Mouse (Mus musculus) liver, embryonic 13.5 days (tissue): ENCODE results near the gene Ppp1cc. TPM values are rescaled to one million over a fixed set of nuclear protein-coding genes. Genes with fewer than 3 reads are reported as not detected.

ENCODE experiments used
- ATAC-seq: fragments of 200-750 bp; cut with Nextera tagmentation; 2 replicates; pipeline ENCODE4 v1.8.0; 2017; ENCODE audit warnings: low read depth, mild to moderate bottlenecking, moderate number of reproducible peaks, moderate library complexity
- DNase-seq: peaks from one replicate; pipeline ENCODE4 v3.0.0; 2022
- H3K27ac ChIP-seq: fragments of 300-500 bp; sonication (generic); 2 replicates; pipeline ENCODE4 v1.5.1; 2015; ENCODE audit warnings: moderate library complexity, mild to moderate bottlenecking, inconsistent platforms
- H3K27me3 ChIP-seq: fragments of 300-500 bp; sonication (generic); 2 replicates; pipeline ENCODE4 v1.6.1; 2015; ENCODE audit warnings: mild to moderate bottlenecking, inconsistent platforms
- H3K36me3 ChIP-seq: fragments of 300-500 bp; sonication (generic); 2 replicates; pipeline ENCODE4 v1.6.1; 2015; ENCODE audit warnings: mild to moderate bottlenecking, inconsistent platforms
- H3K4me1 ChIP-seq: fragments of 300-500 bp; sonication (generic); replicated peaks from 2 replicates; pipeline ENCODE4 v1.6.1; 2015; ENCODE audit warnings: inconsistent platforms
- H3K4me2 ChIP-seq: fragments of 300-500 bp; sonication (generic); 2 replicates; pipeline ENCODE4 v1.6.1; 2015; ENCODE audit warnings: inconsistent platforms, mild to moderate bottlenecking, moderate library complexity
- H3K4me3 ChIP-seq: fragments of 300-500 bp; sonication (generic); replicated peaks from 2 replicates; pipeline ENCODE4 v1.5.1; 2015; ENCODE audit warnings: mild to moderate bottlenecking, inconsistent platforms
- H3K9ac ChIP-seq: fragments of 300-500 bp; sonication (generic); 2 replicates; pipeline ENCODE4 v1.6.1; 2015; ENCODE audit warnings: mild to moderate bottlenecking, inconsistent platforms
- H3K9me3 ChIP-seq: fragments of 300-500 bp; sonication (generic); replicated peaks from 2 replicates; pipeline ENCODE4 v1.6.1; 2016; ENCODE audit warnings: inconsistent platforms
- WGBS: fragments of 180-500 bp; shearing (Covaris S2); methylation state at CpG from one replicate; pipeline ENCODE4 v1.1.7; 2015; ENCODE audit not compliant: insufficient replicate concordance; 5-methylcytosine and 5-hydroxymethylcytosine counted together
- polyA plus RNA-seq: library from polyadenylated mRNA; unstranded; fragments of >200 nt; fragmentation: Nextera tagmentation; extraction: Ambion mirVana; gene quantifications from 2 replicates; pipeline ENCODE4 v1.2.1, GENCODE M21; 2015

Ppp1cc gene
- 164 and 177 TPM in 2 replicates for polyA plus RNA-seq

DNA sequence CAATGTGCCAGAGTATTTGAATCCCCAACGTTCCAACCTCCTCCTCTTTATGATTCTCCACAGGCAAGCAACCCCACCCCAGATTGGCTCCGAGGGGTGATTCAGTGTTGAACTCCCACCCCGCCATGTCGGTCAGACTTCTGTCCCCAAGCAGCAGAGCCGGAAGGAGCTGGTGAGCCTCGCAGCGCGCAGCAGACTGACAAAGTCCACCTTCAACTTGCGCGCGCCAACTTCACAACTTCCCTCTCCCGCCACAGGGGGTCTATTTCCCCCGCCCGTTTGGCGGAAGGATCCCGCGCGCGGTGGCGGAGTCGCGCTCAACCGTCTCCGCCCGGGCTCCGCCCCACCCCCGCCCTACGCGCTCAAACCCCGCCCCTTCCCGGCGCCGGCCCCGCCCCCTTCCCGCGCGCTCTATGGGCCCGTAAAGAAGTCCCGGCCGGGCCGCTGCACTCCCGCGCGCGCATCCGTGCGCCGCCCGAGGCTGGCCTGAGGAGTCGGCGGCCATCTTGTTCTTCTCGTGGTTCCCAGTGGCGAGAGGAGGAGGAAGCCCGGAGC lies at the start of gene Ppp1cc:
Gene Ppp1cc, plus strand, starts transcription at position 452 of the 555 bp plus-strand sequence.
- Histone ChIP-seq H3K9ac (peak within 1 kb of the TSS; percentile 97), H3K4me1 (peaks cover 76% of the 10 kb centered on the region), H3K27me3 (no peaks in the 10 kb centered on the region), H3K27ac (peak within 1 kb of the TSS; percentile 86), H3K36me3 (peaks cover 31% of the 10 kb centered on the region), H3K9me3 (no peaks in the 10 kb centered on the region), H3K4me3 (peak within 1 kb of the TSS; percentile 95), H3K4me2 (peak within 1 kb of the TSS; percentile 91)
- peak; percentile 83 for DNase-seq
- ATAC-seq: peak; percentile 91
- 1% methylated on average over 52 of the region's 54 CpGs for WGBS

GRCm38 (mm10) chr5:122109325-122110060 lies 48.6 kb upstream of the Ppp1cc start:
- Histone ChIP-seq H3K4me2 (no peak overlapping the region), H3K27me3 (peaks cover 5% of the 10 kb centered on the region; the same call in 1 of the 2 replicates), H3K9me3 (no peaks in the 10 kb centered on the region), H3K4me1 (peaks cover 5% of the 10 kb centered on the region; the same call in 1 of the 2 replicates), H3K27ac (0 out of 2 replicates have a peak overlapping the region, but pooled peaks have one; percentile 23), H3K9ac (no peak overlapping the region), H3K4me3 (no peak overlapping the region), H3K36me3 (no peaks in the 10 kb centered on the region)
- 38% methylated on average over 16 of the region's 16 CpGs for WGBS
- no peak for DNase-seq
- ATAC-seq: no peak

DNA sequence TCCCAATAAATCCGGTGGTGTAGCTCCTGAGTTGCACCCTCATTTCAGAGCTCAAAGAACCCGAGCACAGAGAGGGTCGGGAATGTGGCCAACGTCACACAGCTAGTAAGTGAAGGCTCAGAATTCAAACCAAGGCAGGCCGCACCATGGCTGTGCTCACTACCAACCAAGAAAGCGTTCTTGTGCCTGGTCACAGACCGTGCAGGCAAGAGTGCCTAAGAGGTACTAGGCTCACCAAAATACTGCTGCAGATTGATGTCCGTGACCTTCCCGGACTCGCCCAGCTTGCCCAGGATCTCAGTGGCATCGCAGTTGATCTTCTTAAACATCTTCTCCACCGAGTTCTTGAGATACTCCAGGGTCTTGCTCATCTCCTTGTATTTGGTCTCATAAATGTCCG lies 47.5 kb upstream of the Ppp1cc start:
- no peak for DNase-seq

GRCm38 (mm10) chr5:122111091-122111932 lies 46.8 kb upstream of the Ppp1cc start:
- Histone ChIP-seq H3K4me3 (no peak overlapping the region), H3K27ac (no peak overlapping the region), H3K9me3 (no peaks in the 10 kb centered on the region), H3K36me3 (no peaks in the 10 kb centered on the region), H3K9ac (no peak overlapping the region), H3K4me2 (peak overlapping the region; percentile 2; the same call in 1 of the 2 replicates), H3K4me1 (peaks cover 5% of the 10 kb centered on the region; the same call in 1 of the 2 replicates), H3K27me3 (peaks cover 5% of the 10 kb centered on the region; the same call in 1 of the 2 replicates)
- WGBS: 60% methylated on average over 26 of the region's 26 CpGs
- DNase-seq (no peak), ATAC-seq (no peak)

More for the DNA sequence above, 47.5 kb upstream of the Ppp1cc start:
- no peak overlapping the region for H3K9ac ChIP-seq
- no peak overlapping the region for H3K4me3 ChIP-seq
- no peak overlapping the region for H3K4me2 ChIP-seq
- WGBS: 75% methylated on average over 13 of the region's 13 CpGs
- H3K27ac ChIP-seq: no peak overlapping the region
- no peaks in the 10 kb centered on the region for H3K36me3 ChIP-seq
- no peak for ATAC-seq
- H3K4me1 ChIP-seq: peaks cover 5% of the 10 kb centered on the region; the same call in 1 of the 2 replicates
- H3K9me3 ChIP-seq: no peaks in the 10 kb centered on the region
- peaks cover 5% of the 10 kb centered on the region; the same call in 1 of the 2 replicates for H3K27me3 ChIP-seq

- no peak for ATAC-seq
- no peaks in the 10 kb centered on the region for H3K36me3 ChIP-seq
- no peak overlapping the region for H3K27ac ChIP-seq
- H3K4me3 ChIP-seq: no peak overlapping the region
- H3K9ac ChIP-seq: no peak overlapping the region
- H3K27me3 ChIP-seq: peaks cover 5% of the 10 kb centered on the region; the same call in 1 of the 2 replicates
- no peak for DNase-seq
- H3K4me1 ChIP-seq: peaks cover 5% of the 10 kb centered on the region; the same call in 1 of the 2 replicates
- no peaks in the 10 kb centered on the region for H3K9me3 ChIP-seq
- H3K4me2 ChIP-seq: no peak overlapping the region
- WGBS: 42% methylated on average over 4 of the region's 4 CpGs
Observed at GRCm38 (mm10) chr5:122111933-122112248, 46.2 kb upstream of the Ppp1cc start.

GRCm38 (mm10) chr5:122113450-122113849 lies 44.6 kb upstream of the Ppp1cc start:
- peaks cover 5% of the 10 kb centered on the region; the same call in 1 of the 2 replicates for H3K27me3 ChIP-seq
- ATAC-seq: no peak
- H3K4me2 ChIP-seq: no peak overlapping the region
- H3K4me1 ChIP-seq: 0 out of 2 replicates have a peak, but pooled peaks cover 5% of the 10 kb centered on the region
- H3K9ac ChIP-seq: no peak overlapping the region
- H3K36me3 ChIP-seq: no peaks in the 10 kb centered on the region
- H3K27ac ChIP-seq: no peak overlapping the region
- H3K9me3 ChIP-seq: no peaks in the 10 kb centered on the region
- WGBS: 53% methylated on average over 7 of the region's 7 CpGs
- no peak overlapping the region for H3K4me3 ChIP-seq
- DNase-seq: no peak

GRCm38 (mm10) chr5:122114176-122114575 lies 43.9 kb upstream of the Ppp1cc start:
- H3K4me3 ChIP-seq: no peak overlapping the region
- H3K9ac ChIP-seq: no peak overlapping the region
- peaks cover 5% of the 10 kb centered on the region; the same call in 1 of the 2 replicates for H3K27me3 ChIP-seq
- H3K4me2 ChIP-seq: no peak overlapping the region
- ATAC-seq: no peak
- H3K27ac ChIP-seq: no peak overlapping the region
- 0 out of 2 replicates have a peak, but pooled peaks cover 2% of the 10 kb centered on the region for H3K4me1 ChIP-seq
- WGBS: 3% methylated on average over 2 of the region's 2 CpGs
- H3K36me3 ChIP-seq: no peaks in the 10 kb centered on the region
- DNase-seq: peak; percentile 39
- no peaks in the 10 kb centered on the region for H3K9me3 ChIP-seq

DNA sequence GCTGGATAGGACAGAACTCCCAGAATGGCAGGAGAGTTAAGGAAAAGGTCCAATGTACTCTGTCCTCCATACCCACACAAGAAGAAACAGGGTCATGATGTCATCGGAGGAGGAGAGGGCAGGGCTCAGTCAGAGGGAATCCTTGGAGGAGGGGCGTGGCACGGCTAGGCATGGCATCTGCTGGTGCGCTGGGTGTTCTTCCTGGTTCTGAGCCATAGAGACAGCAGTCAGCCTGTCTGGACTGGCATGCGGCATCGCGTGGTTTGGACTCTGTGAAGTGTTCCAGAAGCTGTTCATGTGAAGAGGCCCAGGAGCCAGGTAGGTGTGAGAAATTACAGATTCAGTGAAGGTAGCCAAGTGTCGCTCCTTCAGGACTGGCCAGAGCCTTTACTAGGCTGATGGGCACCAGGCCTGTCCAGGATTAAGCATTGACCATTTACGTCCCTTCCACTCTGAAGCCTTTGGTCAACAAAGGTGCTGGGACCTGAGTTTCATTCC lies 42.8 kb upstream of the Ppp1cc start:
- no peak overlapping the region for H3K4me3 ChIP-seq
- no peaks in the 10 kb centered on the region for H3K36me3 ChIP-seq
- H3K27me3 ChIP-seq: peaks cover 5% of the 10 kb centered on the region; the same call in 1 of the 2 replicates
- no peak overlapping the region for H3K9ac ChIP-seq
- no peaks in the 10 kb centered on the region for H3K4me1 ChIP-seq
- WGBS: 90% methylated on average over 9 of the region's 9 CpGs
- DNase-seq: no peak
- no peak overlapping the region for H3K27ac ChIP-seq
- H3K9me3 ChIP-seq: no peaks in the 10 kb centered on the region
- ATAC-seq: no peak
- H3K4me2 ChIP-seq: no peak overlapping the region

- WGBS: 65% methylated on average over 6 of the region's 6 CpGs
- DNase-seq: no peak
Observed at GRCm38 (mm10) chr5:122116243-122116642, 41.8 kb upstream of the Ppp1cc start.

DNA sequence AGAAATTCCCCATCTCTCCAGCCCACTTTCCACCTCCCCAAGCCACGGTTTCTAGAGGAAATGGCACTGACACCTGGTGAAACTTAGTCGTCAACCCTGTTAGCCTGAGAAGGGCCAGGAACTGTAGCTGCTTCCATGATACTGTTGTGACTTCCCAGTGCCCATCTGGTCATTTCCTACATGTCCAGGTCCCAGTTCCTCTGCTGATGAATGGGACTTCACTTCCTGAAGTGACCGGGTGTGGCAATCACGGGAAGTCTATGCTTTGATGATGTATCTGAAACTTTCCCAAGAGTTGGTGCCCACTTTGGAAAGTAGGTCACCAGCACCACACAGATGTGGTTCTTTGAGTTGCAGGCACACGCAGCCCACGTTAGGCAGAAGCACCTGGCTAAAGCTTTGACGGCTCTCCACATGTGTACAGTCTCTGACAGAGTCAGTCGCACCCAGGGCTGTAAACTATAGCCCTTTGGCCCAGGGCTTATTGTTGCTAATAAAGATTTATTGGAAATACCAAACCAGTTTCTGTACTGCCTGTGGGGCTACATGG lies 32.8 kb upstream of the Ppp1cc start:
- H3K9me3 ChIP-seq: no peaks in the 10 kb centered on the region
- no peak overlapping the region for H3K27ac ChIP-seq
- no peak overlapping the region for H3K4me3 ChIP-seq
- DNase-seq (no peak), ATAC-seq (no peak)
- peaks cover 12% of the 10 kb centered on the region for H3K4me1 ChIP-seq
- no peaks in the 10 kb centered on the region for H3K36me3 ChIP-seq
- H3K4me2 ChIP-seq: no peak overlapping the region
- WGBS: 47% methylated on average over 8 of the region's 8 CpGs
- H3K27me3 ChIP-seq: peaks cover 6% of the 10 kb centered on the region
- no peak overlapping the region for H3K9ac ChIP-seq

More at GRCm38 (mm10) chr5:122116243-122116642, 41.8 kb upstream of the Ppp1cc start:
- H3K9ac ChIP-seq: no peak overlapping the region
- H3K9me3 ChIP-seq: no peaks in the 10 kb centered on the region
- no peaks in the 10 kb centered on the region for H3K4me1 ChIP-seq
- H3K36me3 ChIP-seq: no peaks in the 10 kb centered on the region
- no peak overlapping the region for H3K4me3 ChIP-seq
- H3K27ac ChIP-seq: no peak overlapping the region
- H3K27me3 ChIP-seq: peaks cover 5% of the 10 kb centered on the region; the same call in 1 of the 2 replicates
- no peak for ATAC-seq
- no peak overlapping the region for H3K4me2 ChIP-seq
